Mouse (Mus musculus): Measurements from ENCODE around the gene Unc13b. TPM values are rescaled to one million over a fixed set of nuclear protein-coding genes. Genes with fewer than 3 reads are reported as not detected.

Unc13b gene
- polyA plus RNA-seq, 1 experiment from 2014 or later, result 6.3 TPM

- H3K4me1 ChIP-seq, result no peaks in the 10 kb centered on the region
- H3K4me2 ChIP-seq (replicated peaks), result no peak overlapping the region
- no peak overlapping the region for H3K9ac ChIP-seq
- no peak overlapping the region for H3K27ac ChIP-seq (replicated peaks)
- H3K9me3 ChIP-seq (replicated peaks), result no peaks in the 10 kb centered on the region
- H3K36me3 ChIP-seq, result no peaks in the 10 kb centered on the region
- no peak for ATAC-seq (ENCODE audit: insufficient number of reproducible peaks, low FRiP score, low TSS enrichment, low read depth)
- WGBS, result 64% methylated on average over 5 of the region's 5 CpGs
- no peaks in the 10 kb centered on the region for H3K27me3 ChIP-seq
- H3K4me3 ChIP-seq (replicated peaks), result no peak overlapping the region
These were observed 130.6 kb downstream of the Unc13b start for GRCm38 (mm10) chr4:43189381-43189780.

GRCm38 (mm10) chr4:43204946-43205345 lies 146.2 kb downstream of the Unc13b start:
- no peak overlapping the region for H3K4me3 ChIP-seq (replicated peaks)
- H3K9me3 ChIP-seq (replicated peaks), result no peaks in the 10 kb centered on the region
- WGBS, result 87% methylated on average over 2 of the region's 2 CpGs
- ATAC-seq (ENCODE audit: insufficient number of reproducible peaks, low FRiP score, low TSS enrichment, low read depth), result no peak
- no peak overlapping the region for H3K9ac ChIP-seq
- no peak overlapping the region for H3K4me2 ChIP-seq (replicated peaks)
- H3K36me3 ChIP-seq, result no peaks in the 10 kb centered on the region
- peaks cover 13% of the 10 kb centered on the region for H3K4me1 ChIP-seq
- no peaks in the 10 kb centered on the region for H3K27me3 ChIP-seq
- H3K27ac ChIP-seq (replicated peaks), result no peak overlapping the region

GRCm38 (mm10) chr4:43205571-43205970 lies 146.8 kb downstream of the Unc13b start:
- no peak overlapping the region for H3K27ac ChIP-seq (replicated peaks)
- no peaks in the 10 kb centered on the region for H3K9me3 ChIP-seq (replicated peaks)
- no peaks in the 10 kb centered on the region for H3K27me3 ChIP-seq
- H3K4me3 ChIP-seq (replicated peaks), result no peak overlapping the region
- H3K9ac ChIP-seq, result no peak overlapping the region
- H3K4me2 ChIP-seq (replicated peaks), result no peak overlapping the region
- H3K36me3 ChIP-seq, result no peaks in the 10 kb centered on the region
- WGBS, result 41% methylated on average over 4 of the region's 4 CpGs
- H3K4me1 ChIP-seq, result peaks cover 13% of the 10 kb centered on the region
- ATAC-seq (ENCODE audit: insufficient number of reproducible peaks, low FRiP score, low TSS enrichment, low read depth), result no peak

GRCm38 (mm10) chr4:43206989-43207388 lies 148.2 kb downstream of the Unc13b start:
- 64% methylated on average over 5 of the region's 5 CpGs for WGBS
- Histone ChIP-seq H3K4me3 (replicated peaks) (no peak overlapping the region), H3K9me3 (replicated peaks) (no peaks in the 10 kb centered on the region)

GRCm38 (mm10) chr4:43209081-43209579 lies 150.4 kb downstream of the Unc13b start:
- H3K4me3 ChIP-seq (replicated peaks), result peak overlapping the region; percentile 39
- H3K9me3 ChIP-seq (replicated peaks), result no peaks in the 10 kb centered on the region
- 4% methylated on average over 8 of the region's 8 CpGs for WGBS
- peaks cover 13% of the 10 kb centered on the region for H3K4me1 ChIP-seq
- peak overlapping the region; percentile 55 for H3K4me2 ChIP-seq (replicated peaks)
- peak overlapping the region; percentile 85 for H3K27ac ChIP-seq (replicated peaks)
- no peaks in the 10 kb centered on the region for H3K36me3 ChIP-seq
- H3K27me3 ChIP-seq, result no peaks in the 10 kb centered on the region
- ATAC-seq (ENCODE audit: insufficient number of reproducible peaks, low FRiP score, low TSS enrichment, low read depth), result peak; percentile 84
- H3K9ac ChIP-seq, result 0 out of 2 replicates have a peak overlapping the region, but pooled peaks have one; percentile 18

More at GRCm38 (mm10) chr4:43206989-43207388, 148.2 kb downstream of the Unc13b start:
- Histone ChIP-seq H3K36me3 (no peaks in the 10 kb centered on the region), H3K27ac (replicated peaks) (no peak overlapping the region), H3K9ac (no peak overlapping the region), H3K4me1 (peaks cover 13% of the 10 kb centered on the region), H3K4me2 (replicated peaks) (no peak overlapping the region), H3K27me3 (no peaks in the 10 kb centered on the region)
- no peak for ATAC-seq (ENCODE audit: insufficient number of reproducible peaks, low FRiP score, low TSS enrichment, low read depth)

GRCm38 (mm10) chr4:43209673-43210072 lies 150.9 kb downstream of the Unc13b start:
- Histone ChIP-seq H3K27ac (replicated peaks) (peak overlapping the region; percentile 85), H3K27me3 (no peaks in the 10 kb centered on the region), H3K4me2 (replicated peaks) (peak overlapping the region; percentile 55), H3K9ac (no peak overlapping the region), H3K4me3 (replicated peaks) (peak overlapping the region; percentile 39), H3K9me3 (replicated peaks) (no peaks in the 10 kb centered on the region), H3K36me3 (no peaks in the 10 kb centered on the region), H3K4me1 (peaks cover 13% of the 10 kb centered on the region)
- ATAC-seq (ENCODE audit: insufficient number of reproducible peaks, low FRiP score, low TSS enrichment, low read depth), result no peak
- 32% methylated on average over 6 of the region's 6 CpGs for WGBS

- Histone ChIP-seq H3K27me3 (no peaks in the 10 kb centered on the region), H3K9ac (no peak overlapping the region), H3K4me3 (replicated peaks) (no peak overlapping the region), H3K4me2 (replicated peaks) (no peak overlapping the region), H3K27ac (replicated peaks) (no peak overlapping the region), H3K4me1 (no peaks in the 10 kb centered on the region), H3K36me3 (no peaks in the 10 kb centered on the region), H3K9me3 (replicated peaks) (no peaks in the 10 kb centered on the region)
- ATAC-seq (ENCODE audit: insufficient number of reproducible peaks, low FRiP score, low TSS enrichment, low read depth), result no peak
- whole genome bisulfite sequencing, result 82% methylated on average over 3 of the region's 3 CpGs
These were observed 157.7 kb downstream of the Unc13b start for GRCm38 (mm10) chr4:43216491-43216890.

- ATAC-seq (ENCODE audit: insufficient number of reproducible peaks, low FRiP score, low TSS enrichment, low read depth), result no peak
- Histone ChIP-seq H3K36me3 (no peaks in the 10 kb centered on the region), H3K27ac (replicated peaks) (no peak overlapping the region), H3K4me1 (no peaks in the 10 kb centered on the region), H3K4me2 (replicated peaks) (no peak overlapping the region), H3K9me3 (replicated peaks) (no peaks in the 10 kb centered on the region), H3K4me3 (replicated peaks) (no peak overlapping the region), H3K27me3 (no peaks in the 10 kb centered on the region), H3K9ac (no peak overlapping the region)
- 79% methylated on average over 1 of the region's 1 CpGs for WGBS
These were observed 159.2 kb downstream of the Unc13b start for GRCm38 (mm10) chr4:43217997-43218396.

GRCm38 (mm10) chr4:43231821-43232220 lies 173.1 kb downstream of the Unc13b start:
- no peaks in the 10 kb centered on the region for H3K4me1 ChIP-seq
- H3K4me3 ChIP-seq (replicated peaks), result no peak overlapping the region
- H3K36me3 ChIP-seq, result no peaks in the 10 kb centered on the region
- H3K27ac ChIP-seq (replicated peaks), result no peak overlapping the region
- no peaks in the 10 kb centered on the region for H3K27me3 ChIP-seq
- no peak overlapping the region for H3K9ac ChIP-seq
- 78% methylated on average over 3 of the region's 3 CpGs for whole genome bisulfite sequencing
- H3K4me2 ChIP-seq (replicated peaks), result no peak overlapping the region
- no peaks in the 10 kb centered on the region for H3K9me3 ChIP-seq (replicated peaks)
- no peak for ATAC-seq (ENCODE audit: insufficient number of reproducible peaks, low FRiP score, low TSS enrichment, low read depth)

- Histone ChIP-seq H3K4me3 (replicated peaks) (no peak overlapping the region), H3K27me3 (no peaks in the 10 kb centered on the region), H3K9ac (no peak overlapping the region), H3K4me1 (no peaks in the 10 kb centered on the region), H3K9me3 (replicated peaks) (no peaks in the 10 kb centered on the region), H3K27ac (replicated peaks) (no peak overlapping the region), H3K4me2 (replicated peaks) (no peak overlapping the region), H3K36me3 (no peaks in the 10 kb centered on the region)
- ATAC-seq (ENCODE audit: insufficient number of reproducible peaks, low FRiP score, low TSS enrichment, low read depth), result no peak
- 86% methylated on average over 1 of the region's 1 CpGs for WGBS
These were observed 174.2 kb downstream of the Unc13b start for GRCm38 (mm10) chr4:43232985-43233384.

- H3K9ac ChIP-seq, result no peak overlapping the region
- H3K9me3 ChIP-seq (replicated peaks), result no peaks in the 10 kb centered on the region
- WGBS, result 87% methylated on average over 6 of the region's 6 CpGs
- H3K27me3 ChIP-seq, result no peaks in the 10 kb centered on the region
- ATAC-seq (ENCODE audit: insufficient number of reproducible peaks, low FRiP score, low TSS enrichment, low read depth), result no peak
- H3K4me2 ChIP-seq (replicated peaks), result no peak overlapping the region
- H3K36me3 ChIP-seq, result no peaks in the 10 kb centered on the region
- no peaks in the 10 kb centered on the region for H3K4me1 ChIP-seq
- H3K27ac ChIP-seq (replicated peaks), result no peak overlapping the region
- no peak overlapping the region for H3K4me3 ChIP-seq (replicated peaks)
These were observed 174.7 kb downstream of the Unc13b start for GRCm38 (mm10) chr4:43233489-43233888.

GRCm38 (mm10) chr4:43236898-43237297 lies 178.1 kb downstream of the Unc13b start:
- H3K4me1 ChIP-seq, result no peaks in the 10 kb centered on the region
- H3K36me3 ChIP-seq, result no peaks in the 10 kb centered on the region
- whole genome bisulfite sequencing, result 91% methylated on average over 9 of the region's 9 CpGs
- H3K9ac ChIP-seq, result no peak overlapping the region
- no peaks in the 10 kb centered on the region for H3K27me3 ChIP-seq
- H3K9me3 ChIP-seq (replicated peaks), result no peaks in the 10 kb centered on the region
- H3K4me3 ChIP-seq (replicated peaks), result no peak overlapping the region
- ATAC-seq (ENCODE audit: insufficient number of reproducible peaks, low FRiP score, low TSS enrichment, low read depth), result no peak
- H3K4me2 ChIP-seq (replicated peaks), result no peak overlapping the region
- H3K27ac ChIP-seq (replicated peaks), result no peak overlapping the region

All from embryonic facial prominence, embryonic 15.5 days (tissue).